Mouse (Mus musculus): ENCODE measurements around the gene Rab3gap2.

DNA sequence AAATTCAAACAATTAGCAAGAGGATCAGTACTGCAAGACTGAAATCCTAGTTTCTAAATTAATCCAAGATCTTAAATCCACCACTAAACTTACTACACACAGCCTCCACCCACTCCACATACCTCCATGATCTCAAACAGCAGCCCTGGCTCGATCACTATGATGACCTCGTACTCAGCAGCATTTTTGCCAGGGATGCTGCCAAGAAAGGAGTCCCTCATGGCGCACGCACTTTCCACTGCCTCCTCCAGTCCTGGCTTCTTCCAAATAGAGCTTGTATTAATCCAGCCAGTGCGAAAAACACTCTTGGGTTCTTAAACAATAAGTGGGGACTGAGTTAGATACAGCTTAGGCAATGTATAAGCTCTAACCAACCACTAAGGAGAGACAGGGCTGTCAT, 85.3 kb downstream of the Rab3gap2 start:
- no peak for TF ChIP-seq CTCF (IDR thresholded peaks at IDR 0.05; ENCODE audit: low read depth, low read length)
- no peak for TF ChIP-seq GATA2 (IDR thresholded peaks at IDR 0.05; ENCODE audit: borderline replicate concordance, low read depth, low read length)
- TF ChIP-seq POLR2AphosphoS5 (IDR thresholded peaks at IDR 0.05; ENCODE audit: insufficient replicate concordance, low read depth, low read length), result no peak
- TF ChIP-seq GATA1 (IDR thresholded peaks at IDR 0.05; ENCODE audit: borderline replicate concordance, low read length), result no peak

Measured in G1E (cell line).